Mouse (Mus musculus) layer of hippocampus, adult 6 months (tissue): ENCODE measurements around the gene Myl3. TPM values are rescaled to one million over a fixed set of nuclear protein-coding genes. Genes with fewer than 3 reads are reported as not detected.

Experiments used
- long read RNA-seq, 2 experiments: library from polyadenylated mRNA; unstranded; transcript quantifications; one replicate each; pipeline ENCODE4 v2.0.0; 2019 to 2020
- polyA plus RNA-seq: library from polyadenylated mRNA; unstranded; fragments of <200 nt; fragmentation: Nextera tagmentation; gene quantifications from 2 replicates; pipeline ENCODE4 v1.2.3, GENCODE M21; 2021

The Myl3 gene
- 0.41 and 0.43 TPM in 2 replicates for polyA plus RNA-seq
- long read RNA-seq, experiment 1 = 0 reads
- long read RNA-seq, experiment 2 = 0 reads

DNA sequence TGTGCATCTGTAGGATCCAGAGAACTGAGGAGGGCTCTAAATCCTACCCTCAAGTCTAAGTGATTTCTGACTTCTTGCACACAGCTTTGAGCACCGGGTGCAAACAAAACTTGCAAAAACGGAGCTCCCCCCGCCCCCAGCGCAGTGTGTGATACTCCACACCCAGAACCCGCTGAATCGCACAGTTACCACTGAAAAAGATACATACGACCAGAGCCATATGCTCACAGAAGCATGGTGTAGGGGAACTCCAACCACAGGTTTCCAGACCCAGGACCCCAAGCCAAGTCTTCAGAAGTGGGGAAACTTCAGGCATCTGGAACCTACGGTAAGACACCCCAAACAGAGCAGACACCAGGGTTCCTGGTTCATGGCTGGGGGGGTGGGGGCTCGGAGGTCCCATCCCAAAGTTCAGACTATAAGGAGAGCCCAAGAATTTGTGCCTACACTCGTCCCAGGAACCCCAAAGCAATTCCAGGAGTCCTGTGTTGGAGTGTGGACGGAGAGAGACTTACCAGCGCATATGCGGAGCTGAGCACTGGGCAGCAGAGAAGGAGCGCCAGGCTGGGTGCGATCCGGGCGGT lies at the start of gene Myl3:
Gene Myl3, plus strand, starts transcription at position 151 of the 584 bp plus-strand sequence.

DNA sequence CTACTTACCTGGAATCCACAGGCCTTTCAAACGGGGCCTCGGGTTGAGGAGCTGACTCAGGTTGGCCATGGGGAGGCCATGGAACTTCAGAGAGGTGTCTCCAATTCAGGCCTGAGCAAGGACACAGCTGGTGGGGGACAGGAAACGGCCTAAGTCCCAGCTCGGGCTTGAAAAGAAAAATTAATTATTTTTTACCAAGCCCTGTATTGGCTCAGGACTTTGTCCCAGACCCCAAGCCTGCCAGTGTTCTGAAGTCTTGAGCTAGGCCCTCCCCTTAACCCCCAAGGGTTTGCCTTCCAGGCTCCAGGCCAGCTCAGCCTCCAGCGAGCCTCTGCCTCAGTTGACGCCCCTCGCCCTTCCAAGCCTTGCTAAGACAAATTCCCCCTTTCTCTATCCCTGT lies 5.3 kb downstream of the Myl3 start, which contains the start of gene Pth1r:
Gene Pth1r, minus strand, starts transcription at position 185 of the 400 bp plus-strand sequence.

DNA sequence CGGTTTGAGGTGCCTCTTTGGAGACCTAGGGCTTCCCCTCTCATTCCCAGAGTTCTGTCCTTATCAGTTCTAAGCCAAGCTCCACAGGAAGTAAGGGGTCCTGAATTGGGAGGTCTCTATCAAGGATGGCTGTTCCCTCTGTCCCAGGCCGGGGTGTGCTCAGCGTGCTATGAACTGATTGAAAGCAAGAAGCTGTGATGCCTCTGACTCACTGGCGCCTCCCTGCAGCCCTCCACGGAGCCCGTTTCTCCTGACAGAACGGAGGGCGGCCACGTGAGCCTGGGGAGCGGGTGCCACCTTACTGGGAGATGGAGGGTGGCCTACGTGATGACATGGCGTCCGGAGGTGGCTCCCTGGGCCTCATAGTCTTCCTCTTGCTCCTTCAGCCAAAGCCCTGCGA lies 56.2 kb downstream of the Myl3 start, which contains the start of gene Prss42:
Gene Prss42, plus strand, starts transcription at position 301 of the 400 bp plus-strand sequence.

DNA sequence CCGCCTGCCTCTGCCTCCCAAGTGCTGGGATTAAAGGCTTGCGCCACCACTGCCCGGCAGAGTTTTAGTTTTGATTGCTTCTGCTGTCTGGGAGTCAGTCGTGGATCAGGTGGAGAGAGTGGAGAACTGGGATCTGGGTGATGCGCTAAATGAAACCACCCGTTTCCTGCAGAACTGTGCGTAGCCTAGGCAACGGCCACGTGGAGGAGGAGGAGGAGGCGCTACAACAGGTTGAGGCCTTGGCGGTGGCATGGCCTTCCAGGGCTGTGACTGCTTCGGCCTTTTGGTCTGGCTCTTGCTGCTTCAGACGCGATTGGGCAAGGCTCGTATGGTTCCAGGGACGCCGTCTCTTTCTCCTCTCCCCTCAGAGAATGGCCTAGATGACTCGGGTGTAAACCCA lies 72.1 kb downstream of the Myl3 start, which contains the start of gene Prss44:
Gene Prss44, plus strand, starts transcription at position 206 of the 400 bp plus-strand sequence.

Other genes with a start within 250 kb of the Myl3 start
- 8.0 TPM in 2 replicates for gene Setd2, start 209.3 kb upstream of the Myl3 start, polyA plus RNA-seq
- gene Nradd, start 117.4 kb upstream of the Myl3 start, polyA plus RNA-seq = 2.7 and 3.2 TPM in 2 replicates
- gene Nbeal2, start 87.7 kb upstream of the Myl3 start, polyA plus RNA-seq = 0.56 and 0.72 TPM in 2 replicates
- 105 and 106 TPM in 2 replicates for gene Ccdc12, start 85.4 kb upstream of the Myl3 start, polyA plus RNA-seq
- gene Pth1r, start 5.3 kb downstream of the Myl3 start, polyA plus RNA-seq = 2.3 and 3.6 TPM in 2 replicates
- gene Prss42, start 56.3 kb downstream of the Myl3 start, polyA plus RNA-seq = not detected in 2 replicates
- not detected in 2 replicates for gene Prss44, start 72.1 kb downstream of the Myl3 start, polyA plus RNA-seq
- gene Prss43, start 84.8 kb downstream of the Myl3 start, polyA plus RNA-seq = 0.23 and 0.25 TPM in 2 replicates
- 0.59 and 0.64 TPM in 2 replicates for gene Prss45, start 92.7 kb downstream of the Myl3 start, polyA plus RNA-seq
- gene Prss46, start 102.6 kb downstream of the Myl3 start, polyA plus RNA-seq = not detected in 2 replicates
- gene Prss50, start 116.1 kb downstream of the Myl3 start, polyA plus RNA-seq = 0.94 and 3.3 TPM in 2 replicates
- gene Als2cl, start 138.0 kb downstream of the Myl3 start, polyA plus RNA-seq = 1.2 TPM in 2 replicates
- 0.95 and 2.4 TPM in 2 replicates for gene Tmie, start 138.3 kb downstream of the Myl3 start, polyA plus RNA-seq
- gene Fam240a, start 175.0 kb downstream of the Myl3 start, polyA plus RNA-seq = not detected in 2 replicates
- gene Tdgf1, start 204.3 kb downstream of the Myl3 start, polyA plus RNA-seq = 1.2 TPM in 2 replicates
- gene Lrrc2, start 209.7 kb downstream of the Myl3 start, polyA plus RNA-seq = 3.2 and 3.9 TPM in 2 replicates
- gene Rtp3, start 248.7 kb downstream of the Myl3 start, polyA plus RNA-seq = 0.28 and 0.29 TPM in 2 replicates